Mouse (Mus musculus) limb, embryonic 11.5 days (tissue): ENCODE measurements around the gene Actr3. TPM values are rescaled to one million over a fixed set of nuclear protein-coding genes. Genes with fewer than 3 reads are reported as not detected.

ENCODE experiments used
- ATAC-seq: fragments of 200-750 bp; cut with Nextera tagmentation; 2 replicates; pipeline ENCODE4 v1.8.0; 2017; ENCODE audit warnings: low read depth; ENCODE audit not compliant: insufficient number of reproducible peaks, low FRiP score, low TSS enrichment
- DNase-seq: peaks from one replicate; pipeline ENCODE4 v3.0.0-alpha.2; 2015; ENCODE audit warnings: low spot score
- H3K27ac ChIP-seq: fragments of 300-500 bp; sonication (generic); replicated peaks from 2 replicates; pipeline ENCODE4 v1.5.1; 2014; ENCODE audit warnings: low read depth, mild to moderate bottlenecking, low read length
- H3K27me3 ChIP-seq: fragments of 300-500 bp; sonication (generic); 2 replicates; pipeline ENCODE4 v1.6.1; 2014; ENCODE audit warnings: mild to moderate bottlenecking, low read length, mixed read lengths; ENCODE audit not compliant: control insufficient read depth, insufficient read depth
- H3K36me3 ChIP-seq: fragments of 300-500 bp; sonication (generic); 2 replicates; pipeline ENCODE4 v1.6.1; 2014; ENCODE audit warnings: mild to moderate bottlenecking, low read length, moderate library complexity, mixed read lengths; ENCODE audit not compliant: control insufficient read depth, insufficient read depth
- H3K4me1 ChIP-seq: fragments of 300-500 bp; sonication (generic); 2 replicates; pipeline ENCODE4 v1.6.1; 2014; ENCODE audit warnings: low read length, mixed read lengths; ENCODE audit not compliant: control insufficient read depth, insufficient read depth
- H3K4me2 ChIP-seq: fragments of 300-500 bp; sonication (generic); 2 replicates; pipeline ENCODE4 v1.6.1; 2014; ENCODE audit warnings: low read depth, mild to moderate bottlenecking, moderate library complexity; ENCODE audit not compliant: severe bottlenecking
- H3K4me3 ChIP-seq: fragments of 300-500 bp; sonication (generic); 2 replicates; pipeline ENCODE4 v1.5.1; 2014; ENCODE audit warnings: low read depth, low read length
- H3K9ac ChIP-seq: fragments of 300-500 bp; sonication (generic); 2 replicates; pipeline ENCODE4 v1.6.1; 2014; ENCODE audit warnings: mild to moderate bottlenecking, low read length
- H3K9me3 ChIP-seq: fragments of 300-500 bp; sonication (generic); 2 replicates; pipeline ENCODE4 v1.6.1; 2016; ENCODE audit warnings: low read length; ENCODE audit not compliant: control insufficient read depth
- WGBS: fragments of 180-500 bp; shearing (Covaris S2); extraction: QIAGEN DNeasy Blood & Tissue Kit; methylation state at CpG from one replicate; pipeline ENCODE4 v1.1.7; 2014; 5-methylcytosine and 5-hydroxymethylcytosine counted together
- polyA plus RNA-seq: library from polyadenylated mRNA; unstranded; fragments of >200 nt; fragmentation: Nextera tagmentation; extraction: Ambion mirVana; gene quantifications from 2 replicates; pipeline ENCODE4 v1.2.1, GENCODE M21; 2014

The Actr3 gene
- polyA plus RNA-seq, 1 experiment from 2014 or later = 234 TPM

- no peak for ATAC-seq
- H3K27me3 ChIP-seq = no peaks in the 10 kb centered on the region
- under 1% methylated on average over 25 of the region's 25 CpGs for WGBS
- H3K4me1 ChIP-seq = peaks cover 3% of the 10 kb centered on the region; the same call in 1 of the 2 replicates
- peak overlapping the region; percentile 52 for H3K4me2 ChIP-seq
- H3K9me3 ChIP-seq = no peaks in the 10 kb centered on the region
- H3K4me3 ChIP-seq = peak overlapping the region; percentile 62
- peak overlapping the region; percentile 85 for H3K9ac ChIP-seq
- DNase-seq = peak; percentile 46
- H3K36me3 ChIP-seq = no peaks in the 10 kb centered on the region
- peak overlapping the region; percentile 93 for H3K27ac ChIP-seq
These were observed 984 bp downstream of the Actr3 start for GRCm38 (mm10) chr1:125434485-125435001.

- DNase-seq (no peak), ATAC-seq (no peak)
- 78% methylated on average over 4 of the region's 4 CpGs for WGBS
- H3K4me2 ChIP-seq = no peak overlapping the region
- no peaks in the 10 kb centered on the region for H3K9me3 ChIP-seq
- no peaks in the 10 kb centered on the region for H3K27me3 ChIP-seq
- no peak overlapping the region for H3K9ac ChIP-seq
- peaks cover 3% of the 10 kb centered on the region; the same call in 1 of the 2 replicates for H3K4me1 ChIP-seq
- no peak overlapping the region for H3K4me3 ChIP-seq
- no peak overlapping the region for H3K27ac ChIP-seq
- H3K36me3 ChIP-seq = no peaks in the 10 kb centered on the region
These were observed 4.2 kb downstream of the Actr3 start for GRCm38 (mm10) chr1:125431286-125431685.

GRCm38 (mm10) chr1:125430737-125431136 lies 4.8 kb downstream of the Actr3 start:
- H3K9me3 ChIP-seq = no peaks in the 10 kb centered on the region
- no peak overlapping the region for H3K4me3 ChIP-seq
- H3K27me3 ChIP-seq = no peaks in the 10 kb centered on the region
- no peak overlapping the region for H3K9ac ChIP-seq
- no peak overlapping the region for H3K4me2 ChIP-seq
- H3K36me3 ChIP-seq = no peaks in the 10 kb centered on the region
- no peak for DNase-seq
- no peak for ATAC-seq
- 71% methylated on average over 7 of the region's 7 CpGs for WGBS
- peaks cover 3% of the 10 kb centered on the region; the same call in 1 of the 2 replicates for H3K4me1 ChIP-seq
- H3K27ac ChIP-seq = no peak overlapping the region

GRCm38 (mm10) chr1:125429984-125430383 lies 5.5 kb downstream of the Actr3 start:
- H3K27ac ChIP-seq = no peak overlapping the region
- peaks cover 3% of the 10 kb centered on the region; the same call in 1 of the 2 replicates for H3K4me1 ChIP-seq
- H3K36me3 ChIP-seq = no peaks in the 10 kb centered on the region
- no peaks in the 10 kb centered on the region for H3K27me3 ChIP-seq
- H3K4me3 ChIP-seq = no peak overlapping the region
- no peak overlapping the region for H3K4me2 ChIP-seq
- DNase-seq (no peak), ATAC-seq (no peak)
- H3K9ac ChIP-seq = no peak overlapping the region
- 91% methylated on average over 4 of the region's 4 CpGs for WGBS
- no peaks in the 10 kb centered on the region for H3K9me3 ChIP-seq

GRCm38 (mm10) chr1:125428315-125428714 lies 7.2 kb downstream of the Actr3 start:
- DNase-seq (no peak), ATAC-seq (no peak)
- H3K36me3 ChIP-seq = no peaks in the 10 kb centered on the region
- no peaks in the 10 kb centered on the region for H3K27me3 ChIP-seq
- no peaks in the 10 kb centered on the region for H3K9me3 ChIP-seq
- H3K4me2 ChIP-seq = no peak overlapping the region
- WGBS = 76% methylated on average over 2 of the region's 2 CpGs
- no peak overlapping the region for H3K4me3 ChIP-seq
- no peak overlapping the region for H3K27ac ChIP-seq
- no peak overlapping the region for H3K9ac ChIP-seq
- H3K4me1 ChIP-seq = peaks cover 3% of the 10 kb centered on the region; the same call in 1 of the 2 replicates

- Histone ChIP-seq H3K36me3 (no peaks in the 10 kb centered on the region), H3K9me3 (no peaks in the 10 kb centered on the region), H3K27ac (no peak overlapping the region), H3K4me2 (no peak overlapping the region), H3K27me3 (no peaks in the 10 kb centered on the region), H3K4me3 (no peak overlapping the region), H3K9ac (no peak overlapping the region), H3K4me1 (no peaks in the 10 kb centered on the region)
- WGBS = 83% methylated on average over 2 of the region's 2 CpGs
- ATAC-seq (no peak), DNase-seq (no peak)
These were observed 9.0 kb downstream of the Actr3 start for GRCm38 (mm10) chr1:125426387-125427045.

- no peak overlapping the region for H3K4me3 ChIP-seq
- 89% methylated on average over 2 of the region's 2 CpGs for WGBS
- ATAC-seq = no peak
These were observed 15.6 kb downstream of the Actr3 start for GRCm38 (mm10) chr1:125419906-125420305.

GRCm38 (mm10) chr1:125418732-125419131 lies 16.8 kb downstream of the Actr3 start:
- H3K9ac ChIP-seq = no peak overlapping the region
- H3K27ac ChIP-seq = no peak overlapping the region
- no peak overlapping the region for H3K4me3 ChIP-seq
- no peak overlapping the region for H3K4me2 ChIP-seq
- 98% methylated on average over 4 of the region's 4 CpGs for WGBS
- no peaks in the 10 kb centered on the region for H3K4me1 ChIP-seq
- H3K36me3 ChIP-seq = peaks cover 2% of the 10 kb centered on the region; the same call in 1 of the 2 replicates
- H3K9me3 ChIP-seq = no peaks in the 10 kb centered on the region
- no peaks in the 10 kb centered on the region for H3K27me3 ChIP-seq
- no peak for DNase-seq
- ATAC-seq = no peak

More at GRCm38 (mm10) chr1:125419906-125420305, 15.6 kb downstream of the Actr3 start:
- Histone ChIP-seq H3K4me1 (no peaks in the 10 kb centered on the region), H3K9me3 (no peaks in the 10 kb centered on the region), H3K9ac (no peak overlapping the region), H3K27me3 (no peaks in the 10 kb centered on the region), H3K36me3 (peaks cover 2% of the 10 kb centered on the region; the same call in 1 of the 2 replicates), H3K4me2 (no peak overlapping the region), H3K27ac (no peak overlapping the region)
- DNase-seq = no peak
